Mouse (Mus musculus): ENCODE results near the gene Wdr13. TPM values are rescaled to one million over a fixed set of nuclear protein-coding genes. Genes with fewer than 3 reads are reported as not detected.

Wdr13 gene
- polyA plus RNA-seq, 1 experiment from 2014 or later = 19.8 TPM

Other genes starting within 250 kb of the Wdr13 start
- 46.5 and 50.8 TPM in 2 replicates for gene Slc35a2, start 248.9 kb downstream of the Wdr13 start, polyA plus RNA-seq (2015; fragmentation: Nextera tagmentation; extraction: Ambion mirVana)
- gene Pqbp1, start 233.6 kb downstream of the Wdr13 start, polyA plus RNA-seq (2015; fragmentation: Nextera tagmentation; extraction: Ambion mirVana) = 95.3 and 101 TPM in 2 replicates
- gene Timm17b, start 233.5 kb downstream of the Wdr13 start, polyA plus RNA-seq (2015; fragmentation: Nextera tagmentation; extraction: Ambion mirVana) = 132 and 141 TPM in 2 replicates
- not detected in 2 replicates for gene Gm10491, start 225.1 kb downstream of the Wdr13 start, polyA plus RNA-seq (2015; fragmentation: Nextera tagmentation; extraction: Ambion mirVana)
- gene Gm10490, start 223.3 kb downstream of the Wdr13 start, polyA plus RNA-seq (2015; fragmentation: Nextera tagmentation; extraction: Ambion mirVana) = not detected in 2 replicates
- gene Pcsk1n, start 213.1 kb downstream of the Wdr13 start, polyA plus RNA-seq (2015; fragmentation: Nextera tagmentation; extraction: Ambion mirVana) = 10.6 and 10.7 TPM in 2 replicates
- not detected in 2 replicates for gene Eras, start 204.3 kb downstream of the Wdr13 start, polyA plus RNA-seq (2015; fragmentation: Nextera tagmentation; extraction: Ambion mirVana)
- gene Hdac6, start 185.0 kb downstream of the Wdr13 start, polyA plus RNA-seq (2015; fragmentation: Nextera tagmentation; extraction: Ambion mirVana) = 16.8 and 17.3 TPM in 2 replicates
- 0.93 and 2.5 TPM in 2 replicates for gene Gata1, start 154.8 kb downstream of the Wdr13 start, polyA plus RNA-seq (2015; fragmentation: Nextera tagmentation; extraction: Ambion mirVana)
- gene Glod5, start 114.4 kb downstream of the Wdr13 start, polyA plus RNA-seq (2015; fragmentation: Nextera tagmentation; extraction: Ambion mirVana) = 8.8 and 12.7 TPM in 2 replicates
- 36.7 and 43.7 TPM in 2 replicates for gene Suv39h1, start 58.1 kb downstream of the Wdr13 start, polyA plus RNA-seq (2015; fragmentation: Nextera tagmentation; extraction: Ambion mirVana)
- 0.61 and 0.87 TPM in 2 replicates for gene Was, start 42.4 kb downstream of the Wdr13 start, polyA plus RNA-seq (2015; fragmentation: Nextera tagmentation; extraction: Ambion mirVana)
- 372 and 405 TPM in 2 replicates for gene Rbm3, start 13.0 kb upstream of the Wdr13 start, polyA plus RNA-seq (2015; fragmentation: Nextera tagmentation; extraction: Ambion mirVana)
- gene Tbc1d25, start 43.3 kb upstream of the Wdr13 start, polyA plus RNA-seq (2015; fragmentation: Nextera tagmentation; extraction: Ambion mirVana) = 8.6 and 10.0 TPM in 2 replicates
- gene Ebp, start 60.6 kb upstream of the Wdr13 start, polyA plus RNA-seq (2015; fragmentation: Nextera tagmentation; extraction: Ambion mirVana) = 101 and 102 TPM in 2 replicates
- gene Porcn, start 73.6 kb upstream of the Wdr13 start, polyA plus RNA-seq (2015; fragmentation: Nextera tagmentation; extraction: Ambion mirVana) = 5.8 and 7.5 TPM in 2 replicates
- gene Ftsj1, start 119.5 kb upstream of the Wdr13 start, polyA plus RNA-seq (2015; fragmentation: Nextera tagmentation; extraction: Ambion mirVana) = 30.8 and 33.7 TPM in 2 replicates
- gene Slc38a5, start 138.2 kb upstream of the Wdr13 start, polyA plus RNA-seq (2015; fragmentation: Nextera tagmentation; extraction: Ambion mirVana) = 9.5 and 11.0 TPM in 2 replicates
- gene Ssxb10, start 194.5 kb upstream of the Wdr13 start, polyA plus RNA-seq (2015; fragmentation: Nextera tagmentation; extraction: Ambion mirVana) = not detected in 2 replicates
- not detected in 2 replicates for gene Ssxb9, start 234.1 kb upstream of the Wdr13 start, polyA plus RNA-seq (2015; fragmentation: Nextera tagmentation; extraction: Ambion mirVana)

Data from intestine, embryonic 16.5 days (tissue).